Comparison of ENCODE assay signal across 11 mouse cellular contexts in genomic region chr14:54936831-54937160, GRCm38 (mm10). TPM values are rescaled to one million over a fixed set of nuclear protein-coding genes. Genes with fewer than 3 reads are reported as not detected.
DNase-seq lines count a peak whose midpoint lies in the region; ATAC-seq and TF ChIP-seq lines count a peak whose summit lies in the region.
"Had no signal": no experiment of that assay in that cellular context is flagged by ENCODE, and none has a peak within 500 bp of the region (broad histone marks: within the 10 kb centered on the region; RNA-seq: fewer than 3 reads in every experiment).

No protein-coding gene starts in this region.

- TF ChIP-seq POLR2A in cerebellum, adult 2 months (IDR thresholded peaks at IDR 0.05; ENCODE audit: borderline replicate concordance, insufficient read depth, low read length): no peak
- no peak for TF ChIP-seq POLR2A in olfactory bulb, adult 2 months (IDR thresholded peaks at IDR 0.05; ENCODE audit: insufficient read depth, low read depth, low read length)

- no peaks in the 10 kb centered on the region for H3K36me3 ChIP-seq in kidney, embryonic 16.5 days (ENCODE audit: insufficient read depth, low read length)
- no peaks in the 10 kb centered on the region for H3K36me3 ChIP-seq in limb, embryonic 13.5 days
- H3K36me3 ChIP-seq: liver, embryonic 13.5 days had no signal

- H3K27ac ChIP-seq in cerebellum, adult 2 months (ENCODE audit: insufficient read depth, low read length): no peak overlapping the region; the same call in 1 of the 2 replicates
- H3K27ac ChIP-seq in kidney, embryonic 16.5 days (ENCODE audit: low read length): peak overlapping the region; percentile 72
- H3K27ac ChIP-seq in limb, embryonic 13.5 days: peak overlapping the region; percentile 92
- no peak overlapping the region for H3K27ac ChIP-seq in olfactory bulb, adult 2 months (ENCODE audit: insufficient read depth, low read depth, low read length)
- H3K27ac ChIP-seq: liver, embryonic 13.5 days had no signal

- ATAC-seq in cerebellum, adult (ENCODE audit: insufficient number of reproducible peaks, low FRiP score, low TSS enrichment): no peak
- peak; percentile 43 for ATAC-seq in kidney, embryonic 16.5 days (ENCODE audit: low FRiP score, low TSS enrichment)
- no peak for ATAC-seq in limb, embryonic 13.5 days (ENCODE audit: low FRiP score, low read depth)
- no peak for ATAC-seq in megakaryocyte, adult 5-6 weeks (ENCODE audit: poor library complexity, severe bottlenecking)

- no peaks in the 10 kb centered on the region for H3K4me1 ChIP-seq in cerebellum, adult 2 months (ENCODE audit: control insufficient read depth, insufficient read depth, low read length)
- peaks cover 22% of the 10 kb centered on the region for H3K4me1 ChIP-seq in kidney, embryonic 16.5 days (ENCODE audit: insufficient read depth, low read length)
- H3K4me1 ChIP-seq in limb, embryonic 13.5 days: peaks cover 35% of the 10 kb centered on the region
- peaks cover 19% of the 10 kb centered on the region for H3K4me1 ChIP-seq in olfactory bulb, adult 2 months (ENCODE audit: control insufficient read depth, insufficient read depth, low read length)
- H3K4me1 ChIP-seq: liver, embryonic 13.5 days had no signal

- TF ChIP-seq CTCF in cerebellum, adult 2 months (IDR thresholded peaks at IDR 0.05; ENCODE audit: borderline replicate concordance, insufficient read depth, low read depth, low read length): no peak
- TF ChIP-seq CTCF in olfactory bulb, adult 2 months (IDR thresholded peaks at IDR 0.05; ENCODE audit: insufficient read depth, low read depth, low read length): no peak

- WGBS in cerebellum, adult 2 months: 58% methylated on average over 6 of the region's 6 CpGs
- 26% methylated on average over 6 of the region's 6 CpGs for WGBS in kidney, embryonic 16.5 days
- WGBS in limb, embryonic 13.5 days: 41% methylated on average over 6 of the region's 6 CpGs
- 72% methylated on average over 6 of the region's 6 CpGs for WGBS in olfactory bulb, adult 2 months

- H3K4me3 ChIP-seq in cerebellum, adult 2 months (replicated peaks; ENCODE audit: insufficient read depth, low read depth, low read length): peak overlapping the region; percentile 29
- H3K4me3 ChIP-seq in kidney, embryonic 16.5 days (ENCODE audit: low read length): no peak overlapping the region
- peak overlapping the region; percentile 23 for H3K4me3 ChIP-seq in limb, embryonic 13.5 days
- H3K4me3 ChIP-seq in olfactory bulb, adult 2 months (ENCODE audit: insufficient read depth, low read depth, low read length): peak overlapping the region; percentile 38
- H3K4me3 ChIP-seq: liver, embryonic 13.5 days had no signal

- H3K4me2 ChIP-seq in kidney, embryonic 16.5 days (replicated peaks; ENCODE audit: low read depth, low read length): peak overlapping the region; percentile 11; the same call in 1 of the 2 replicates
- peak overlapping the region; percentile 48 for H3K4me2 ChIP-seq in limb, embryonic 13.5 days (replicated peaks)
- H3K4me2 ChIP-seq: liver, embryonic 13.5 days had no signal

- peak overlapping the region; percentile 54 for H3K9ac ChIP-seq in kidney, embryonic 16.5 days (replicated peaks; ENCODE audit: low read length)
- peak overlapping the region; percentile 53 for H3K9ac ChIP-seq in limb, embryonic 13.5 days
- H3K9ac ChIP-seq: liver, embryonic 13.5 days had no signal

- H3K9me3 ChIP-seq in kidney, embryonic 16.5 days (ENCODE audit: low read length): no peaks in the 10 kb centered on the region
- no peaks in the 10 kb centered on the region for H3K9me3 ChIP-seq in limb, embryonic 13.5 days
- H3K9me3 ChIP-seq: liver, embryonic 13.5 days had no signal

- no peaks in the 10 kb centered on the region for H3K27me3 ChIP-seq in cerebellum, adult 2 months (ENCODE audit: control insufficient read depth, insufficient read depth, low read length)
- no peaks in the 10 kb centered on the region for H3K27me3 ChIP-seq in kidney, embryonic 16.5 days (ENCODE audit: insufficient read depth, low read length)
- H3K27me3 ChIP-seq in limb, embryonic 13.5 days: no peaks in the 10 kb centered on the region

- no peak for DNase-seq in cerebellum, adult 2 months
- no peak for DNase-seq in kidney, postnatal 14 days
- no peak for DNase-seq in layer of hippocampus, adult 8-10 months (ENCODE audit: low spot score in 2 of 2)
- DNase-seq: kidney, adult 2 months; liver, embryonic 13.5 days; spleen, adult 18-20 months had no signal

RNA-seq across cellular contexts. Expression of gene Cmtm5, which starts 0.7 kb away (rescaled TPM):
- 215 and 237 TPM in 2 replicates for polyA plus RNA-seq in cerebellum, adult 2 months (2012; rRNA removed)
- polyA plus RNA-seq in kidney, embryonic 16.5 days (2015; fragmentation: Nextera tagmentation; extraction: Ambion mirVana): 1.5 and 2.1 TPM in 2 replicates
- 16.1 and 17.6 TPM in 2 replicates for polyA plus RNA-seq in limb, embryonic 13.5 days (2015; fragmentation: Nextera tagmentation; extraction: Ambion mirVana)
- not detected in 2 replicates for polyA plus RNA-seq in olfactory bulb, adult 2 months (2012; ENCODE audit: insufficient read depth, insufficient read length, low replicate concordance, missing spikeins)
- 10 to 100 TPM; 62.4 to 83.2 (median 76.3) TPM for total RNA-seq in layer of hippocampus, adult 8-10 months (2022)
- not detected in 2 replicates for total RNA-seq in megakaryocyte, adult 5-6 weeks (2015)
- total RNA-seq in megakaryocyte, adult 5-6 weeks (2017): not detected in 2 replicates

RNA-seq across cellular contexts. Expression of gene Il25, which starts 4.3 kb away (rescaled TPM):
- 0.26 and 0.43 TPM in 2 replicates for polyA plus RNA-seq in cerebellum, adult 2 months (2012; rRNA removed)
- 0.17 TPM in 1 of 2 replicates, not detected in the other for polyA plus RNA-seq in kidney, embryonic 16.5 days (2015; fragmentation: Nextera tagmentation; extraction: Ambion mirVana)
- 0.24 and 0.27 TPM in 2 replicates for polyA plus RNA-seq in limb, embryonic 13.5 days (2015; fragmentation: Nextera tagmentation; extraction: Ambion mirVana)
- polyA plus RNA-seq in olfactory bulb, adult 2 months (2012; ENCODE audit: insufficient read depth, insufficient read length, low replicate concordance, missing spikeins): not detected in 2 replicates
- total RNA-seq in layer of hippocampus, adult 8-10 months (2022): under 1 TPM in 1 of 4 experiments, not detected in 3; 0.47 TPM
- total RNA-seq in megakaryocyte, adult 5-6 weeks (2015): not detected in 2 replicates
- total RNA-seq in megakaryocyte, adult 5-6 weeks (2017): not detected in 2 replicates
- polyA plus RNA-seq: kidney, adult 2 months; liver, embryonic 13.5 days had no signal

RNA-seq across cellular contexts. Expression of gene Efs, which starts 10.9 kb away (rescaled TPM):
- polyA plus RNA-seq in cerebellum, adult 2 months (2012; rRNA removed): 9.9 and 11.2 TPM in 2 replicates
- 30.0 and 33.0 TPM in 2 replicates for polyA plus RNA-seq in kidney, embryonic 16.5 days (2015; fragmentation: Nextera tagmentation; extraction: Ambion mirVana)
- polyA plus RNA-seq in limb, embryonic 13.5 days (2015; fragmentation: Nextera tagmentation; extraction: Ambion mirVana): 46.7 and 50.4 TPM in 2 replicates
- polyA plus RNA-seq in olfactory bulb, adult 2 months (2012; ENCODE audit: insufficient read depth, insufficient read length, low replicate concordance, missing spikeins): not detected in 2 replicates
- total RNA-seq in layer of hippocampus, adult 8-10 months (2022): 10 to 100 TPM; 10.1 to 13.7 (median 12.4) TPM
- not detected in 2 replicates for total RNA-seq in megakaryocyte, adult 5-6 weeks (2015)
- total RNA-seq in megakaryocyte, adult 5-6 weeks (2017): not detected in 2 replicates

RNA-seq across cellular contexts. Expression of gene Slc22a17, which starts 23.9 kb away (rescaled TPM):
- polyA plus RNA-seq in cerebellum, adult 2 months (2012; rRNA removed): 687 and 690 TPM in 2 replicates
- 45.9 and 55.1 TPM in 2 replicates for polyA plus RNA-seq in kidney, embryonic 16.5 days (2015; fragmentation: Nextera tagmentation; extraction: Ambion mirVana)
- 79.1 and 86.2 TPM in 2 replicates for polyA plus RNA-seq in limb, embryonic 13.5 days (2015; fragmentation: Nextera tagmentation; extraction: Ambion mirVana)
- polyA plus RNA-seq in olfactory bulb, adult 2 months (2012; ENCODE audit: insufficient read depth, insufficient read length, low replicate concordance, missing spikeins): 220 TPM in 1 of 2 replicates, not detected in the other
- 100 to 1,000 TPM; 629 to 644 (median 642) TPM for total RNA-seq in layer of hippocampus, adult 8-10 months (2022)
- total RNA-seq in megakaryocyte, adult 5-6 weeks (2015): 0.11 and 0.56 TPM in 2 replicates
- 0.73 TPM in 1 of 2 replicates, not detected in the other for total RNA-seq in megakaryocyte, adult 5-6 weeks (2017)

RNA-seq across cellular contexts. Expression of gene Myh6, which starts 29.9 kb away (rescaled TPM):
- polyA plus RNA-seq in cerebellum, adult 2 months (2012; rRNA removed): 0.10 TPM in 1 of 2 replicates, not detected in the other
- 1.1 and 1.4 TPM in 2 replicates for polyA plus RNA-seq in kidney, embryonic 16.5 days (2015; fragmentation: Nextera tagmentation; extraction: Ambion mirVana)
- polyA plus RNA-seq in limb, embryonic 13.5 days (2015; fragmentation: Nextera tagmentation; extraction: Ambion mirVana): 1.9 and 2.2 TPM in 2 replicates
- polyA plus RNA-seq in olfactory bulb, adult 2 months (2012; ENCODE audit: insufficient read depth, insufficient read length, low replicate concordance, missing spikeins): not detected in 2 replicates
- total RNA-seq in layer of hippocampus, adult 8-10 months (2022): 1 to 10 TPM; 1.7 to 5.4 (median 2.6) TPM
- not detected in 2 replicates for total RNA-seq in megakaryocyte, adult 5-6 weeks (2015)
- total RNA-seq in megakaryocyte, adult 5-6 weeks (2017): not detected in 2 replicates

Comparison
In these comparisons a context has a peak if more than half of its experiments do, and no peak if none do; other contexts are left out.
1. H3K27ac ChIP-seq: peak in kidney, embryonic 16.5 days (single experiment) and limb, embryonic 13.5 days (single experiment); none in cerebellum, adult 2 months (single experiment) and olfactory bulb, adult 2 months (single experiment).
2. RNA of gene Cmtm5, which starts 0.7 kb away (polyA plus RNA-seq): 215 to 237 TPM in cerebellum, adult 2 months; 16.1 to 17.6 TPM in limb, embryonic 13.5 days, 1.5 to 2.1 TPM in kidney, embryonic 16.5 days and not detected in olfactory bulb, adult 2 months; every median in the first group is over 10 times any median in the second.
3. RNA of gene Efs, which starts 10.9 kb away (polyA plus RNA-seq): 46.7 to 50.4 TPM in limb, embryonic 13.5 days, 30.0 to 33.0 TPM in kidney, embryonic 16.5 days and 9.9 to 11.2 TPM in cerebellum, adult 2 months; not detected in olfactory bulb, adult 2 months; every median in the first group is over 10 times any median in the second.